Mouse (Mus musculus) neutrophil, adult 5-6 weeks (primary cell): Measurements from ENCODE around the gene Pik3c2b. TPM values are rescaled to one million over a fixed set of nuclear protein-coding genes. Genes with fewer than 3 reads are reported as not detected.

Source experiments
- total RNA-seq: library from RNA; stranded (forward); fragments of 200-1000 nt; gene quantifications from 2 replicates; pipeline ENCODE4 v1.2.3, GENCODE M21; 2017

Gene Pik3c2b
- total RNA-seq, 1 experiment from 2014 or later, result 33.1 TPM

Other genes with a start within 250 kb of the Pik3c2b start
- not detected in 2 replicates for gene Lrrn2, start 165.4 kb upstream of the Pik3c2b start, total RNA-seq
- 312 and 322 TPM in 2 replicates for gene Mdm4, start 15.1 kb upstream of the Pik3c2b start, total RNA-seq
- gene Ppp1r15b, start 85.5 kb downstream of the Pik3c2b start, total RNA-seq, result 119 and 126 TPM in 2 replicates
- gene Plekha6, start 118.5 kb downstream of the Pik3c2b start, total RNA-seq, result 0.61 and 3.5 TPM in 2 replicates